Mouse (Mus musculus): ENCODE results near the gene Cyp2d22.
"Not testable (repeated sequence)": the region's sequence is repeated elsewhere in the genome, so short reads cannot be mapped to it uniquely, and the experiment has no call there.

The Cyp2d22 gene

GRCm38 (mm10) chr15:82377701-82378100 lies 2.4 kb downstream of the Cyp2d22 start:
- in situ Hi-C loops (cut with MboI; ENCODE audit: unreplicated experiment in 2 of 2): no loop called here

GRCm38 (mm10) chr15:82376393-82377138 lies 3.5 kb downstream of the Cyp2d22 start:
- in situ Hi-C loops (cut with MboI; ENCODE audit: unreplicated experiment in 2 of 2): no loop called here

GRCm38 (mm10) chr15:82375855-82376254 lies 4.2 kb downstream of the Cyp2d22 start:
- in situ Hi-C loops (cut with MboI; ENCODE audit: unreplicated experiment in 2 of 2): no loop called here

GRCm38 (mm10) chr15:82374437-82374836 lies 5.6 kb downstream of the Cyp2d22 start:
- in situ Hi-C loops (cut with MboI; ENCODE audit: unreplicated experiment in 2 of 2): no loop called here

GRCm38 (mm10) chr15:82372991-82373390 lies 7.1 kb downstream of the Cyp2d22 start:
- in situ Hi-C loops (cut with MboI; ENCODE audit: unreplicated experiment in 2 of 2): no loop called here

- in situ Hi-C loops (cut with MboI; ENCODE audit: unreplicated experiment in 2 of 2): no loop called here
Observed at GRCm38 (mm10) chr15:82372446-82372845, 7.6 kb downstream of the Cyp2d22 start.

- in situ Hi-C loops (cut with MboI; ENCODE audit: unreplicated experiment in 2 of 2): no loop called here
Observed at GRCm38 (mm10) chr15:82368851-82369250, 11.2 kb downstream of the Cyp2d22 start.

- in situ Hi-C loops (cut with MboI; ENCODE audit: unreplicated experiment in 2 of 2): no loop called here
Observed at GRCm38 (mm10) chr15:82368146-82368545, 11.9 kb downstream of the Cyp2d22 start.

- in situ Hi-C loops (cut with MboI; ENCODE audit: unreplicated experiment in 2 of 2): not testable (repeated sequence)
Observed at GRCm38 (mm10) chr15:82364561-82364960, 15.5 kb downstream of the Cyp2d22 start.

- in situ Hi-C loops (cut with MboI; ENCODE audit: unreplicated experiment in 2 of 2): not testable (repeated sequence)
Observed at GRCm38 (mm10) chr15:82363801-82364200, 16.3 kb downstream of the Cyp2d22 start.

- in situ Hi-C loops (cut with MboI; ENCODE audit: unreplicated experiment in 2 of 2): no loop called here
Observed at GRCm38 (mm10) chr15:82362234-82362633, 17.8 kb downstream of the Cyp2d22 start.

- in situ Hi-C loops (cut with MboI; ENCODE audit: unreplicated experiment in 2 of 2): no loop called here
Observed at GRCm38 (mm10) chr15:82361459-82362018, 18.5 kb downstream of the Cyp2d22 start.

- in situ Hi-C loops (cut with MboI; ENCODE audit: unreplicated experiment in 2 of 2): no loop called here
Observed at GRCm38 (mm10) chr15:82358431-82359260, 21.4 kb downstream of the Cyp2d22 start.

- in situ Hi-C loops (cut with MboI; ENCODE audit: unreplicated experiment in 2 of 2): no loop called here
Observed at GRCm38 (mm10) chr15:82354126-82354945, 25.7 kb downstream of the Cyp2d22 start, which contains the start of gene Ndufa6. Gene Ndufa6, minus strand, starts transcription at chr15:82354322.

GRCm38 (mm10) chr15:82353745-82354113 lies 26.3 kb downstream of the Cyp2d22 start:
- in situ Hi-C loops (cut with MboI; ENCODE audit: unreplicated experiment in 2 of 2): no loop called here

- in situ Hi-C loops (cut with MboI; ENCODE audit: unreplicated experiment in 2 of 2): no loop called here
Observed at GRCm38 (mm10) chr15:82353078-82353744, 26.8 kb downstream of the Cyp2d22 start.

GRCm38 (mm10) chr15:82351480-82351879 lies 28.6 kb downstream of the Cyp2d22 start:
- in situ Hi-C loops (cut with MboI; ENCODE audit: unreplicated experiment in 2 of 2): no loop called here

- in situ Hi-C loops (cut with MboI; ENCODE audit: unreplicated experiment in 2 of 2): no loop called here
Observed at GRCm38 (mm10) chr15:82350349-82350748, 29.7 kb downstream of the Cyp2d22 start.

- in situ Hi-C loops (cut with MboI; ENCODE audit: unreplicated experiment in 2 of 2): no loop called here
Observed at GRCm38 (mm10) chr15:82348999-82349341, 31.1 kb downstream of the Cyp2d22 start.

Measured in v-Abl transformed pro-B cells (cell line).